Mouse (Mus musculus) erythroid progenitor cell, adult 5-6 weeks (primary cell): ENCODE measurements around the gene Vpreb3. TPM values are rescaled to one million over a fixed set of nuclear protein-coding genes. Genes with fewer than 3 reads are reported as not detected.

Experiments
- ATAC-seq: replicated peaks from 2 replicates; pipeline ENCODE4 v1.8.0; 2016; ENCODE audit warnings: moderate number of reproducible peaks, mild to moderate bottlenecking, moderate TSS enrichment, inconsistent platforms; ENCODE audit not compliant: poor library complexity, low FRiP score, severe bottlenecking
- total RNA-seq, 2 experiments: library from RNA; stranded (forward) in 1 of 2; stranded (reverse) in 1 of 2; fragments of 150-400 nt in 1 of 2; fragments of 186-747, 209-891 nt in 1 of 2; gene quantifications; 2 replicates each; pipeline versions ENCODE4 v1.2.3 to v1.2.4; 2015 to 2017; ENCODE audit warnings: low replicate concordance in 2 of 2

The Vpreb3 gene
- total RNA-seq, 2 experiments from 2014 or later = 31.5 to 89.7 TPM

DNA sequence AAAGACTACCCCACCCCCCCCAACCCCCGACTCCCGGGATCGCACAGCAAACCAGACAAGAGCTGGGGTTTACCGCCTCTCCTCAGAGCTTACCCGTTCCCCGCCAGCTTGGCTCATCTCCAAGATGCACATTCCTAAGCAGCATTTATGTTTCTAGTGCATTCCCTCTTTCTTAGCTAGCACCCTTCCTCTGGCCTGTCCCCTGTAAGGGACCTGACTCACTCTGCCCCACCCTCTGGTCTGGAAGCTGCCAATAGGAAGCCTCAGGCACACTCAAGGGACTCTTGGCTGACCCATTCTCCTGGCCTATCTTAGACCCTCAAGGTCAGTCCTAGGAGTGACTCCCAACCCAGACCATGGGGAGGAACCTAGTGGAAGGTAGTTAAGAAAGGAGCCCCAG lies 12.6 kb upstream of the Vpreb3 start:
- no peak for ATAC-seq

- no peak for ATAC-seq
Observed at GRCm38 (mm10) chr10:75931311-75931710, 11.5 kb upstream of the Vpreb3 start.

DNA sequence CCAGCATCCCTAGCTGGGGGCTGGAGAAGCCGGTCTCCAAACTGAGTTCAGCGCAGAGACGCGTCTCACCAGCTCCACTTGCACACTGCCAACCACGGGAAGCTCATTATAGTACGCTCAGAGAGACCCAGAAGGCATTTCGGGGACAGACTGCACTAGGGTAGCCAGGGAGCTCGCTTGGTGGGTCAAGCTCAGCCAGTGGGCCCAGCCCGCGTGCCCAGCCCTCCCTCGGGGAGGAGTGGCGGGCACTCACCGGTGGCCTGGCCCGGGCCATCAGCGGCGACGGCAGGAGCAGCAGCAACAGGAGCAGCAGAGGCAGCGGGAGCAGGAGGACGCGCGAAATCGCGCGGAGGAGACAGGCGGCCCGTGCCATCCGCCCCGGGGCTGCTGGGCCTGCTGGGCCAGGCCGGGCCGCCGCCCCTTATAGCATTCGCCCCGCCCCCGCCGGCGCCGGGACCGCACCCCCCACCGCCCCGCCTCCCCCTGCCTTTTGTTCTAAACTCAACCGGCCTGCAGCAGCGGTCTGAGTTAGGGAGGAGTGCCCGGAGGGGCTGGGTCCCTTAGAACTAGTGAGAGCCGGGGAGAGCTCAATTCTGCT lies 10.7 kb upstream of the Vpreb3 start:
- ATAC-seq = no peak

- no peak for ATAC-seq
Observed at GRCm38 (mm10) chr10:75932891-75933290, 10.0 kb upstream of the Vpreb3 start, which contains the start of gene Chchd10. Gene Chchd10 (plus strand): TSS chr10:75933130.

- no peak for ATAC-seq
Observed at GRCm38 (mm10) chr10:75934991-75935390, 7.9 kb upstream of the Vpreb3 start.

GRCm38 (mm10) chr10:75935680-75936541 lies 6.9 kb upstream of the Vpreb3 start, which contains the start of gene Mmp11:
Gene Mmp11 (minus strand): TSS chr10:75936496.
- peak; percentile 74 for ATAC-seq

GRCm38 (mm10) chr10:75936909-75937667 lies 5.8 kb upstream of the Vpreb3 start:
- no peak for ATAC-seq

GRCm38 (mm10) chr10:75937851-75938643 lies 4.8 kb upstream of the Vpreb3 start:
- ATAC-seq = peak; percentile 64

- peak; percentile 83 for ATAC-seq
Observed at GRCm38 (mm10) chr10:75939481-75940234, 3.2 kb upstream of the Vpreb3 start.

DNA sequence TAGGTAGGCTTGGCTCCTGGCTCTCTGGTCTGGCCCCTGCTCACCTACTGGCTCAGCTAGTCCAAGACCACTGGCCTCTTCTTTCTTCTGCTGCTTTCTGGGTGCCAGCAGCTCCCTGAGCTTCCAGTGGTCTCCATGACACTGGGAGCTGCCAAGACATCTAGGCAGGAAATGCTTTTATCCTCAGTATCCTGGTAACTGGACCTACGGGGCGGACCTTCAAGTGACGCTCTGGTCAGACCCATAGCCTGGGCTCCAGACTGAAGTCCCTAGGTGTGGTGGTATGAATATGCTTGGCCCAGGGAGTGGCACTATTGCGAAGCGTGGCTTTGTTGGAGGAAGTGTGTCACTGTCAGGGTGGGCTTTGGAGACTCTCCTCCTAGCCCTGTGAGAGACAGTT lies 2.3 kb upstream of the Vpreb3 start, which contains the start of gene Gm867:
Gene Gm867 (minus strand): TSS at position 153 of the 400 bp plus-strand sequence.
- ATAC-seq = no peak

DNA sequence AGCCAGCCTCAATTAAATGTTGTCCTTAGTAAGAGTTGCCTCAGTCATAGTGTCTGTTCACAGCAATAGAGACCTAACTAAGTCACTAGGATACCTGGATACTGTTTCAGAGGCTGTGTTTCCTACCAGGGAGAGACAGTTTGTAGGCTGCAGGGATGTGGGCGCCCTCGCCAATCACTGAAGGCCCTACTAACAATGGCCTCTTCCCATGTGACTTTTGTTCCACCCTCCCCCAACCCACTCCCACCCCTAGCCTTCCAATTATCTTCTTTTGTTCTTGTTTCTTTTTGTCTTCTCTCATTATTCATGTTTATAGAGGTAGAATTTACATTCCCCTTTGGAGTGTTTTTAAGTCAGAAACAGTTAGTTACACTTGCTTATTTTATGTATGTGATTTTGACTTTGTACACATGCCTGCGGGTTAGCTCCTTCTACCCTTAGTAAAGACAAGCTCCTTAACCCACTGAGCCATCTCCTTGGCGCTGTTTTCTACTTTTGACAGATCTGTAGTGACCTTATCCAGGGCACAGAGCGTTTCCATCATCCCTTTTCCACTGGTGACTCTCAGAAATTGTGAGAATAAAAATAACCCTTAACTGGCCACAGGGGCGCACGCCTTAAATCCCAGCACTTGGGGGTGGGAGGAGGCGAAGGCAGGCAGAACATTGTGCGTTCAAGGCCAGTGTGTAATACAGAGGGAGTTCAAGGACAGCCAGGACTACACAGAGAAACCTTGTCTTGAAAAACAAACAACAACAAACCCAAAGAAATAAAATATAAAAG lies 1.6 kb upstream of the Vpreb3 start:
- ATAC-seq = no peak

GRCm38 (mm10) chr10:75944066-75944772 lies 1.4 kb downstream of the Vpreb3 start:
- ATAC-seq = no peak

- no peak for ATAC-seq
Observed at GRCm38 (mm10) chr10:75945213-75945612, 2.4 kb downstream of the Vpreb3 start.

- no peak for ATAC-seq
Observed at GRCm38 (mm10) chr10:75945896-75946295, 3.0 kb downstream of the Vpreb3 start.

DNA sequence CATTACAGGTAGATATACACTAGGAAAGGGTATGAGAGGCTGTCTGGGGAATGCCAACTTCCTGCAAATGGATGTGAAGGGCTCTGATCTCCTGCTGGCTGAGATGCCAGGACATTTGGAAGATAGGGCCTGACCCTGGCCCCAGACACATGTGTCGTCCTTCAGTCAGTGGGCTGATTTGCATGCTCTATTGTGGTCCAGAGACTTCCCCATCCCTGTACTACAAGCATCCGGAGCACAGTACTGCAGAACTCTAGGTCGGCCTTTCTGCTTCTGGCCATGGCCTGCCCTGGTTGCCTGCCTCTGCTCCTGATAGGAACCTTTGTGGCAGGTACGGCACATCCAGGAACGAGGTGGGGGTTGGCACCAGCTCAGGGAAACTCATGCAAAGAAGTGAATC lies 5.2 kb downstream of the Vpreb3 start:
- no peak for ATAC-seq

DNA sequence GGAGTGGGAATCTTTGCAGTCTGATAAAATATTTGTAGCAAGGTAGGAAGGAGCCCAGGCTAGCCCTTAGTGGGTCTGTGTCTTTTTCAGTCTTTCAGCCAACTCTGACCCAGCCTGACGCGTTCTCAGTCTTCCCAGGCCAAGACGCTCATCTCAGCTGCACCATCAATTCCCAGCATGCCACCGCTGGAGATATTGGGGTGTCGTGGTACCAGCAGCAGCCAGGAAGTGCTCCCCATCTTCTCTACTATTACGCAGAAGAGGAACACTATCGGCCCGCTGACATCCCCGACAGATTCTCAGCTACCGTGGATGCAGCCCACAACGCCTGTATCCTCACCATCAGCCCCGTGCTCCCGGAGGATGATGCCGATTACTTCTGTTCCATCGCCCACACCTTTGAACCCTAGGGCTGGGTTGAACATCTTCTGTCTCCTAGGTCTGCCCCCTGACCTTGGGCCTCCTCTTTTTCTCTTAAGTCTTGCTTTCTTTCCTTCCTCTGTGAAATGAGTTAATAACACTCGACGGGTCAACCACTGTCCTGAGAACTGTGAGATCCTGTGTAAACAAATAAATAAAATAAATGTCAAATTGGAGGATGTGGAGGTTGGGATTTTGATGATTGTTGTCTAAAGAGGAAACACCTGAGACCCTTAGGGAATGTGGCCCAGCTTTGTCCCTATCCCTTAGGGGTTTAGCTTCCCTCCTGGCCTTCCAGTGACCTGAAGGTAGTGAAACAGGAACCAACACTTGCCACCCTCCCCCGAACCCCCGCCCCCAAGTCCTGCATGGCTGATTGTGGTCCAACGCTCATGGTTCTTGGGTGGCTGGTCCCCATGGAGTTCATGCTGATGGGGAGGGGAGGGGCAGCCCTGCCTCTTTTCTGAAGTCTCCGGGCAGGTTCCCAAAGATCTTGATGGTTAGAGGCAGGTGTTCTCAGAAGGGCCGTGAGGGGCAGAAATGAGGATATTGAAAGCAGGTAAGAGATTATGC lies 6.5 kb downstream of the Vpreb3 start:
- no peak for ATAC-seq
